Mouse (Mus musculus) lung, postnatal 36 days (tissue): ENCODE measurements at regions not wholly inside any gene's neighbourhood (a gene's known extent, or its start where the extent isn't known, plus 50 kb on each side); places are given as distances from the start of the nearest gene placed in this dataset.

Source experiments
- DNase-seq: peaks from one replicate; pipeline ENCODE4 v3.0.0; 2022; ENCODE audit warnings: mixed read lengths

- DNase-seq: no peak
These were observed 362.8 kb upstream of the Pcsk5 start for GRCm38 (mm10) chr19:18200105-18200782.

- no peak for DNase-seq
These were observed 351.8 kb upstream of the Pcsk5 start for GRCm38 (mm10) chr19:18189102-18189742.

- DNase-seq: no peak
These were observed 350.9 kb upstream of the Pcsk5 start for GRCm38 (mm10) chr19:18188122-18188866.

- peak; percentile 2 for DNase-seq
These were observed 348.5 kb upstream of the Pcsk5 start for GRCm38 (mm10) chr19:18185767-18186554.

- no peak for DNase-seq
These were observed 347.8 kb upstream of the Pcsk5 start for GRCm38 (mm10) chr19:18185211-18185610.

- DNase-seq: no peak
These were observed 338.8 kb upstream of the Pcsk5 start for GRCm38 (mm10) chr19:18176200-18176599.

GRCm38 (mm10) chr19:18146494-18146893 lies 309.1 kb upstream of the Pcsk5 start:
- no peak for DNase-seq

GRCm38 (mm10) chr19:18130936-18131335 lies 293.5 kb upstream of the Pcsk5 start:
- peak; percentile 35 for DNase-seq

GRCm38 (mm10) chr19:18128786-18129185 lies 291.4 kb upstream of the Pcsk5 start:
- peak; percentile 43 for DNase-seq

- no peak for DNase-seq
These were observed 268.8 kb upstream of the Pcsk5 start for GRCm38 (mm10) chr19:18106236-18106635.

GRCm38 (mm10) chr19:18104590-18104989 lies 267.2 kb upstream of the Pcsk5 start:
- DNase-seq: no peak

GRCm38 (mm10) chr19:18101423-18102341 lies 264.2 kb upstream of the Pcsk5 start:
- peak; percentile 3 for DNase-seq

- DNase-seq: no peak
These were observed 245.9 kb upstream of the Pcsk5 start for GRCm38 (mm10) chr19:18083312-18083711.

GRCm38 (mm10) chr19:18068919-18069318 lies 231.5 kb upstream of the Pcsk5 start:
- no peak for DNase-seq

GRCm38 (mm10) chr19:18067855-18068494 lies 230.5 kb upstream of the Pcsk5 start:
- DNase-seq: peak; percentile 12

- DNase-seq: no peak
These were observed 219.9 kb upstream of the Pcsk5 start for GRCm38 (mm10) chr19:18057256-18057890.

GRCm38 (mm10) chr19:18056414-18057254 lies 219.2 kb upstream of the Pcsk5 start:
- no peak for DNase-seq

- DNase-seq: no peak
These were observed 212.9 kb upstream of the Pcsk5 start for GRCm38 (mm10) chr19:18050353-18050752.

GRCm38 (mm10) chr19:18034225-18034624 lies 196.8 kb upstream of the Pcsk5 start:
- no peak for DNase-seq

GRCm38 (mm10) chr19:18033599-18033998 lies 196.2 kb upstream of the Pcsk5 start:
- DNase-seq: no peak
